Mouse (Mus musculus): ENCODE measurements around the gene Pklr. TPM values are rescaled to one million over a fixed set of nuclear protein-coding genes. Genes with fewer than 3 reads are reported as not detected.
"Not testable (repeated sequence)": the region's sequence is repeated elsewhere in the genome, so short reads cannot be mapped to it uniquely, and the experiment has no call there.

Gene Pklr
- polyA plus RNA-seq, 1 experiment from 2014 or later, result 102 TPM

GRCm38 (mm10) chr3:89156951-89157350, 21.0 kb downstream of the Pklr start:
- no peak overlapping the region for H3K27ac ChIP-seq (ENCODE audit: low read length)
- 52% methylated on average over 8 of the region's 8 CpGs for WGBS (ENCODE audit: insufficient replicate concordance)
- H3K9ac ChIP-seq (ENCODE audit: low read depth, low read length), result no peak overlapping the region
- no peaks in the 10 kb centered on the region for H3K36me3 ChIP-seq (ENCODE audit: control insufficient read depth, insufficient read depth)
- peaks cover 25% of the 10 kb centered on the region for H3K27me3 ChIP-seq (ENCODE audit: control insufficient read depth, insufficient read depth, low read depth, low read length)
- ATAC-seq (ENCODE audit: low read depth), result no peak
- no peak overlapping the region for H3K4me2 ChIP-seq (ENCODE audit: low read depth, low read length)
- H3K4me3 ChIP-seq (ENCODE audit: low read depth, low read length), result no peak overlapping the region
- H3K4me1 ChIP-seq (ENCODE audit: control insufficient read depth, low read depth, low read length), result peaks cover 20% of the 10 kb centered on the region
- H3K9me3 ChIP-seq (replicated peaks; ENCODE audit: control insufficient read depth, low read length), result no peaks in the 10 kb centered on the region

GRCm38 (mm10) chr3:89158651-89159050, 22.7 kb downstream of the Pklr start:
- Histone ChIP-seq H3K27ac (ENCODE audit: low read length) (no peak overlapping the region), H3K4me2 (ENCODE audit: low read depth, low read length) (no peak overlapping the region)
- 16% methylated on average over 7 of the region's 7 CpGs for WGBS (ENCODE audit: insufficient replicate concordance)

GRCm38 (mm10) chr3:89159211-89159610, 23.3 kb downstream of the Pklr start:
- peak overlapping the region; percentile 99 for H3K4me2 ChIP-seq (ENCODE audit: low read depth, low read length)
- H3K27ac ChIP-seq (ENCODE audit: low read length), result no peak overlapping the region
- H3K4me1 ChIP-seq (ENCODE audit: control insufficient read depth, low read depth, low read length), result peaks cover 18% of the 10 kb centered on the region
- H3K36me3 ChIP-seq (ENCODE audit: control insufficient read depth, insufficient read depth), result no peaks in the 10 kb centered on the region
- peak overlapping the region; percentile 66 for H3K4me3 ChIP-seq (ENCODE audit: low read depth, low read length)
- no peaks in the 10 kb centered on the region for H3K9me3 ChIP-seq (replicated peaks; ENCODE audit: control insufficient read depth, low read length)
- no peak overlapping the region for H3K9ac ChIP-seq (ENCODE audit: low read depth, low read length)
- peak; percentile 27; the same call in 1 of the 2 replicates for ATAC-seq (ENCODE audit: low read depth)
- WGBS (ENCODE audit: insufficient replicate concordance), result under 1% methylated on average over 13 of the region's 13 CpGs
- H3K27me3 ChIP-seq (ENCODE audit: control insufficient read depth, insufficient read depth, low read depth, low read length), result peaks cover 25% of the 10 kb centered on the region

More at GRCm38 (mm10) chr3:89158651-89159050, 22.7 kb downstream of the Pklr start:
- Histone ChIP-seq H3K4me1 (ENCODE audit: control insufficient read depth, low read depth, low read length) (peaks cover 13% of the 10 kb centered on the region), H3K9ac (ENCODE audit: low read depth, low read length) (no peak overlapping the region), H3K4me3 (ENCODE audit: low read depth, low read length) (no peak overlapping the region), H3K27me3 (ENCODE audit: control insufficient read depth, insufficient read depth, low read depth, low read length) (peaks cover 25% of the 10 kb centered on the region), H3K36me3 (ENCODE audit: control insufficient read depth, insufficient read depth) (no peaks in the 10 kb centered on the region), H3K9me3 (replicated peaks; ENCODE audit: control insufficient read depth, low read length) (no peaks in the 10 kb centered on the region)
- ATAC-seq (ENCODE audit: low read depth), result no peak

- H3K4me3 ChIP-seq (ENCODE audit: low read depth, low read length), result peak within 1 kb of the TSS; percentile 66
- H3K4me1 ChIP-seq (ENCODE audit: control insufficient read depth, low read depth, low read length), result peaks cover 18% of the 10 kb centered on the region
- no peaks in the 10 kb centered on the region for H3K9me3 ChIP-seq (replicated peaks; ENCODE audit: control insufficient read depth, low read length)
- H3K4me2 ChIP-seq (ENCODE audit: low read depth, low read length), result peak within 1 kb of the TSS; percentile 99
- H3K27me3 ChIP-seq (ENCODE audit: control insufficient read depth, insufficient read depth, low read depth, low read length), result peaks cover 25% of the 10 kb centered on the region
- no peak within 1 kb of the TSS for H3K27ac ChIP-seq (ENCODE audit: low read length)
- H3K9ac ChIP-seq (ENCODE audit: low read depth, low read length), result peak within 1 kb of the TSS; percentile 53
- ATAC-seq (ENCODE audit: low read depth), result no peak; the same call in 1 of the 2 replicates
- no peaks in the 10 kb centered on the region for H3K36me3 ChIP-seq (ENCODE audit: control insufficient read depth, insufficient read depth)
- under 1% methylated on average over 64 of the region's 66 CpGs for WGBS (ENCODE audit: insufficient replicate concordance)
Observed at GRCm38 (mm10) chr3:89159616-89160344, 23.8 kb downstream of the Pklr start, which contains the start of gene Hcn3. Hcn3 (minus strand) TSS chr3:89160196.

GRCm38 (mm10) chr3:89161207-89161606, 25.3 kb downstream of the Pklr start:
- H3K4me2 ChIP-seq (ENCODE audit: low read depth, low read length); H3K9me3 ChIP-seq (replicated peaks; ENCODE audit: control insufficient read depth, low read length); H3K36me3 ChIP-seq (ENCODE audit: control insufficient read depth, insufficient read depth); H3K4me3 ChIP-seq (ENCODE audit: low read depth, low read length); H3K27ac ChIP-seq (ENCODE audit: low read length); H3K9ac ChIP-seq (ENCODE audit: low read depth, low read length); ATAC-seq (ENCODE audit: low read depth): not testable (repeated sequence)
- Histone ChIP-seq H3K27me3 (ENCODE audit: control insufficient read depth, insufficient read depth, low read depth, low read length) (peaks cover 22% of the 10 kb centered on the region), H3K4me1 (ENCODE audit: control insufficient read depth, low read depth, low read length) (peaks cover 28% of the 10 kb centered on the region)

DNA sequence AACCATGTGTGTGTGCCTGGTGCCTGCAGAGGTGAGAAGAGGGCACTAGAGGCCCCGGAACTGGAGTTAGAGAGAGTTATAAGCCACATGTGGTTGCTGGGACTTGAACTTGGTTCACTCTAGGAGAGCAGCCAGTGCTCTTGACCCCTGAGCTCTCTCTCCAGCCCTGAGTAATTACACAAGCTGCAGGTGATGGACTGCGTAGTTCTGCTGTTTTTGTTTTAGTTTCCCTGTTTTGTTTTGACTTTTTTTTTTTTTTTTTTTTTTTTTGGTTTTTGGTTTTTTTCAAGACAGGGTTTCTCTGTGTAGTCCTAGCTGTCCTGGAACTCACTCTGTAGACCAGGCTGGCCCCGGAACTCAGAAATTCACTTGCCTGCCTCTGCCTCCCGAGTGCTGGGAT, 25.8 kb downstream of the Pklr start:
- no peak overlapping the region for H3K27ac ChIP-seq (ENCODE audit: low read length)
- no peak overlapping the region for H3K4me3 ChIP-seq (ENCODE audit: low read depth, low read length)
- peaks cover 22% of the 10 kb centered on the region for H3K27me3 ChIP-seq (ENCODE audit: control insufficient read depth, insufficient read depth, low read depth, low read length)
- H3K36me3 ChIP-seq (ENCODE audit: control insufficient read depth, insufficient read depth), result peaks cover under 1% of the 10 kb centered on the region; the same call in 1 of the 2 replicates
- 72% methylated on average over 4 of the region's 4 CpGs for WGBS (ENCODE audit: insufficient replicate concordance)
- no peak overlapping the region for H3K9ac ChIP-seq (ENCODE audit: low read depth, low read length)
- ATAC-seq (ENCODE audit: low read depth), result no peak
- H3K9me3 ChIP-seq (replicated peaks; ENCODE audit: control insufficient read depth, low read length), result no peaks in the 10 kb centered on the region
- peaks cover 33% of the 10 kb centered on the region for H3K4me1 ChIP-seq (ENCODE audit: control insufficient read depth, low read depth, low read length)
- H3K4me2 ChIP-seq (ENCODE audit: low read depth, low read length), result no peak overlapping the region

- no peak overlapping the region for H3K4me2 ChIP-seq (ENCODE audit: low read depth, low read length)
- H3K27ac ChIP-seq (ENCODE audit: low read length), result no peak overlapping the region
- peaks cover 5% of the 10 kb centered on the region; the same call in 1 of the 2 replicates for H3K36me3 ChIP-seq (ENCODE audit: control insufficient read depth, insufficient read depth)
- 60% methylated on average over 1 of the region's 1 CpGs for WGBS (ENCODE audit: insufficient replicate concordance)
- no peak overlapping the region for H3K4me3 ChIP-seq (ENCODE audit: low read depth, low read length)
- H3K9ac ChIP-seq (ENCODE audit: low read depth, low read length), result no peak overlapping the region
- ATAC-seq (ENCODE audit: low read depth), result no peak
- no peaks in the 10 kb centered on the region for H3K9me3 ChIP-seq (replicated peaks; ENCODE audit: control insufficient read depth, low read length)
- peaks cover 19% of the 10 kb centered on the region for H3K27me3 ChIP-seq (ENCODE audit: control insufficient read depth, insufficient read depth, low read depth, low read length)
- peaks cover 34% of the 10 kb centered on the region for H3K4me1 ChIP-seq (ENCODE audit: control insufficient read depth, low read depth, low read length)
Observed at GRCm38 (mm10) chr3:89163123-89163522, 27.2 kb downstream of the Pklr start.

- Histone ChIP-seq H3K9ac (ENCODE audit: low read depth, low read length) (peak overlapping the region; percentile 58; the same call in 1 of the 2 replicates), H3K4me3 (ENCODE audit: low read depth, low read length) (peak overlapping the region; percentile 86), H3K4me2 (ENCODE audit: low read depth, low read length) (peak overlapping the region; percentile 86), H3K4me1 (ENCODE audit: control insufficient read depth, low read depth, low read length) (peaks cover 34% of the 10 kb centered on the region), H3K27ac (ENCODE audit: low read length) (no peak overlapping the region), H3K9me3 (replicated peaks; ENCODE audit: control insufficient read depth, low read length) (no peaks in the 10 kb centered on the region), H3K27me3 (ENCODE audit: control insufficient read depth, insufficient read depth, low read depth, low read length) (peaks cover 13% of the 10 kb centered on the region), H3K36me3 (ENCODE audit: control insufficient read depth, insufficient read depth) (peaks cover 10% of the 10 kb centered on the region; the same call in 1 of the 2 replicates)
- WGBS (ENCODE audit: insufficient replicate concordance), result 55% methylated on average over 5 of the region's 5 CpGs
- no peak for ATAC-seq (ENCODE audit: low read depth)
Observed at GRCm38 (mm10) chr3:89163643-89164245, 27.8 kb downstream of the Pklr start.

Measured in liver, embryonic 16.5 days (tissue).